Mouse (Mus musculus): ENCODE measurements around the gene Aebp2.

The Aebp2 gene

DNA sequence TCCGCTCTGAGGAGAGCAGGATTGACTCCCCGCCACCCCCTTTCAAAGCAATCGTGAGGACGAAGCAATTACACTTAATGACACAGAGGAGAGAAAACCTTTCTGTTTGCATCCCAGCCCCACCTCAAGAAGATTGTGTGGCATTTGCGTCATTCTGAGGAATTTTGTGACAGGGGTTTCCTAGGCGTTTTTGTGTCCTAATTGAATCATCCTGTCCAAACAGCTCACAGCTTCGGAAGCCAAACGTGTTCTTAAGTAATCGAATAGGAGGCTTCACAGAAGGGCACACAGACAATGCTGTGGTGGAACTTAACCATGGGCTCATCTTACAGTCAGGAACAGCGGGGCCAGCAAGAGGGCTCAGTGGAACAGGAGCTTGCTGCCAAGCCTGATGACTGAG, 15.9 kb upstream of the Aebp2 start:
- no peak for DNase-seq (ENCODE audit: low spot score)

DNA sequence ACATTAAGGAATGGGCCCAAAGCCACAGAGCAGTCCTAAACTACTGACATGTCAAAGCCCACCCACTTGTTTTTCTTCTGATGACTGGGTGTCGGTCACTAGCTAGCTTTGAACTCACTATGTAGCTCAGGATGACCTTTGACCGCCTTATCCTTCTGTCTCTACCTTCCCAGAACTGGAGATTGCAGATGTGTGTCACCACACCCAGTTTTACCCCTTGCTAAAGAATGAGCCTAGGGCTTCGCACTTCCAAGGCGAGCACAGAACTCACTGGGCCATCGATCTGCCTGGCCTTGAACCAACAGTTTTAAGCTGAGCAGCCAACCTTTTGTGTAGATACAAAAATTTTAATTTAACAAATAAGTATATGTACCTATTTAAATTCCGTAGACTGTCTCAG, 13.8 kb upstream of the Aebp2 start:
- no peak for DNase-seq (ENCODE audit: low spot score)

DNA sequence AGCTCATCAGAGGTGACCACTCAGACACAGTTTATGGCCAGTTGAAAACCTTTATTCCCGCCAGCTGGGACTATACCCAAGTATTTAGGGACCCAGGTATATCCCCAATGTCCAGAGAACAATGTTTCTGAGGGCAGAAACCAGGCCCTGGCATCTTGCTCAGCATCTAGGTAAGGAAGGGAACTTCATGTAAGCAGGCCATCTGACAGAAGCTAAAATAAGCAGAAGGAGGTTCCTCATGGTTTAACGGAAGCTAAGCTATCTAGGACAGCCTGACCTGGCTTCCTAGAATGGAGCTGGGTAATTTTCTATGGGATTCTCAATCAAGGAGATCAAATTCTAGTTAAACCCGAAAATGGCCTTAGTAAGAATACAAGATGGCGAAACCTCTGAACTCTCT, 12.9 kb upstream of the Aebp2 start:
- no peak for DNase-seq (ENCODE audit: low spot score)

DNA sequence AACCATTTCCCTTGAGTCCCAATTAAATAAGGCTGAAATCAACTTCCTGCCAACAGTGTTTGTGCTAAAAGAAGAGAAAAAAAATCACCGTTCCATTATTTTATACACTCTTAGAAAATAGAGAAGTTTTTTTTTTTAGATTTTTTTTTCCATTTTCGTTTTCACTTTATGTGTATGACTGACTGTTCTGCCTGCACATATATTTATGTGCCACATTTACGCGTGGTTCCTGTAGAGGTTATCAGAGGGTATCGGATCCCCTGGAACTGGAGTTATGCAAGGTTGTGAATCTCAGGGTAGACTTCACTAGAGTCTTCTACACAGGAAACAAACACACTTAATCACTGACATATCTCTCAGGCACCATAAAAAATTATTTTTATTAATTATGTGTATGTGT, 12.3 kb upstream of the Aebp2 start:
- no peak for DNase-seq (ENCODE audit: low spot score)

DNA sequence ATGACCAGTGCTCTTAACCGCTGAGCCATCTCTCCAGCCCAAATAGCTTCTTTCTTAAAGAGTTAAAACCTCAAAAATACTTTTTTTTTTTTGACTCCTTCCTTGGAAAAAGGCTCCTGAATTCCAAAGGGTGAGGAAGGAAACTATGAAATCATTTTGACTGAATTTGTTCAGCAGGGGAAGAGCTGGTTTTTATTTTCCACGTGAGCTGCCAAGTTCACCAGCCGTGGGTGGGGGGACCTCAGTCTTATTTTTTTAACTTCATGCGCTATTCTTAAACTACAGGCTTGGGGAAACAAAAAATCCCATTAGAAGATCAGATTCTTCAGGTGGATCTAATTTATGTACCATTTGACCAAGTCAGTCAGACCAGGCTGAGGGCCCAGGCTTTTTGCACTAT, 11.2 kb upstream of the Aebp2 start:
- DNase-seq (ENCODE audit: low spot score), result no peak

DNA sequence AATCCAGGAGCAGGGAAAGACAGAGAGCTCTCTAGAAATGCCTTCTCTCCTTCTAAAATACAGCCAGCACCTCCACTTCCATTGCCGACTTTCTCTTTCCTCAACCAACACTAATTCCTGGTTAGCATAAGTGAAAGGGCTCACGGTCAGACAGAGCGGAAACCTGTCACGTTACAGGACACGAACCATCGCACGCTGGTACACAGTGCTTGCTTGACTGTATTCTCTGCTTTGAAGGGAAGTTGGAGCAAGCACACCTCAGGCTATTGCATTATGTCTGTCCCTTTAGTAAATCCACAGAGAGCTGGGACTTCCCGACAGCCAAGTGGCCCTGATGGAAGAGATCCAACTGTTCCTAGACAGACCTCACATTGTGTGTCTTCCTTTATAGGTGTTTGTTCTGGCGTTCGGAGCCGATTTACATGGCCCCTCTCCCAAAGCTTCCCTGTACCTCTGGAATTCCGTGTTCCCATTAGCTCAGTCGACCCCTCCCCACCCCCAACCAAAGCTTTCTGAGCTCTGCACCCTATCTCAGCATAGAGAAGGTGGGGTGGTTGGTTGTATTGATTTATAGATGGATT, 10.5 kb upstream of the Aebp2 start:
- no peak for DNase-seq (ENCODE audit: low spot score)

DNA sequence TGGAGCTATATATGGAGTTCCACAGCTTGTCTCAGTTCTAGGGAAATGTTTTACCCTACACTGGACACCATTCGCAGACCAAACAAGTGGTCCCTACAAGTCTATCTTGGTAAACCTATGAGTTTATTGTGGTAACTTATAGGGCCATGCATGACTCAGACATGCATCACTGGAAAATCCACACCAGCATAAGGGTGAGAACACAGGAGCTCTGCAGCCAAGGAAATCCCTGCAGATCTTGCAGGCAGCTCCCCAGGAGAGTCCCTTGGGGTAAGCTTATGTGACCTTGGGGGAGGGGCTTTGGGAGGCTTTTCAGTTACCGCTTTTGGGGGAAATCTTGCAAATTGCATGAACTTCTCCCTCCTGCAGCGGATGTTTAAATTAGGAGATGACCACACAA, 8.6 kb upstream of the Aebp2 start:
- DNase-seq (ENCODE audit: low spot score), result no peak

DNA sequence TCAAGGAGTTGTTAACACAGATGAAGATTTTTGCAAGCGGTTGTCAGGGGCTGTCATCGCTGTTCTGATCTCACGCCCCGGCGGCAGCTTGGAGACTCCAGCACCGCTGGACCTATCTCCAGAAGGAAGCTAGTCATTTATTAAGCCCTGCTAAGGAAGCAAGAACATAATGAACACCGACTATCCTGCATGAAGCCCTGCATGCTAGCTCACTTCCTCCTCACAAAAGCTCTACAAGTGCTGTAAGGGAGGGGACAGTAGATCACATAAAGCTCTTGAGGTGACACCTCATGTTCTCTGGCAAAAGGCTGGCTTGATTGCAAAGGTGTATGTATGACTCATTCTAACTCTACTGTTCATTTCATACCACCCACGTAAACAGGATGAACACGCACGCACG, 7.8 kb upstream of the Aebp2 start:
- no peak for DNase-seq (ENCODE audit: low spot score)

DNA sequence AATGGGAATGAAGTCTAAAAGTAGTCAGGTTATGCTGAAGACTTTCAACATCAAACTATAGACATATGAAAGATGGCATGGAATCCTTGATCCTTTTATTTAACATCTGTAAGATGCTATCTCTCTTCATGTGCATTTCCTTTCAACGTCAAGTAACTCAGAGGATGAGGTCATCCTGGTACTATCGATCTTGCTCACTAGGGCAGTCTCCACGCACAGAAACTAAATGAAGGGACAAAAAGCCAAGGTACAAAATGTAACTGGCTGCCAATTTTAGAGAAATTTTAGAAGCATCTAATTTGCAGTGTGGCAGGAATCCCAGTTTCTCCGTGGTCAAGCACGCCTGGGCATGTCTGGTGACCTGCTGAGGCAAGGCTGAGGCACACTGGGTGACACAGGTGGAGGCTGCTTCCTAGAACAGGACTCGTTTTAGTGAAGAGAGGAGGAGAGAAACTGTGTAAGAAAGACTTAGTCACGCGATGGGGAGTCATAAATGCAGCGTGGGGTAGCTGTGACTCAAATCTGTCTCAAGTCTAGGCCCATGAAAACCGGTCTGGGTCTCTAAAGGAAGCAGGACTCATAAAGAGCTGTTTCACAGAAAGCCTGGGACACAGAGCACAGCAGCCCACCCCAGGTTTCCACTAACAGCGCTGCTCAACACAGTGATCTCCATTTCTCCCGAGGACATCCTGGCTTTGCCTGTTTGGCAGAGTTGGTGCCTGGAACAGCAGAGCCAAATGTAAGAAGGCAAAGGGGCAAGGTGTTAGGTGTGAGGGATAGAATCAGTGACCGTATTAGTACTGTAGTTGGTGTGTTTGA, 1.7 kb upstream of the Aebp2 start:
- no peak for DNase-seq (ENCODE audit: low spot score)

DNA sequence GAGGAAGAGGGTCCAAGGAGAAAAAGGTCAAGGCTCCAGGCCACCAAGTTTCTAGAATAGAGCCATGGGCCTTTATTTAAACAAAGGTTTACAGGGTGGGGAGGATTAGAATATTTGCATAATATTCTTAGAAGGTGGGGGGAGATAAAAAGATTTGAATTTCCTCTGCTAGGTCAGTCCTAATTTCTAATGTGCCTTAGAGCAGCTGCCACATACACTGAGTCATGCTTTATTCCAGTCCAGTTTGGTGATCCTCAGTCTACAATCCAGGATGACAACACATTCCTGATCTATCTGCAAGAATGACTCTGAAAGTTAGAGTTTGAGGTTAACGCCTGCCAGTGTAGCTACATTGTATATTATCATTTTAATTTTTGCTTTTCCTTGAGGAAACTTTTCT, 841 bp upstream of the Aebp2 start:
- no peak for DNase-seq (ENCODE audit: low spot score)

DNA sequence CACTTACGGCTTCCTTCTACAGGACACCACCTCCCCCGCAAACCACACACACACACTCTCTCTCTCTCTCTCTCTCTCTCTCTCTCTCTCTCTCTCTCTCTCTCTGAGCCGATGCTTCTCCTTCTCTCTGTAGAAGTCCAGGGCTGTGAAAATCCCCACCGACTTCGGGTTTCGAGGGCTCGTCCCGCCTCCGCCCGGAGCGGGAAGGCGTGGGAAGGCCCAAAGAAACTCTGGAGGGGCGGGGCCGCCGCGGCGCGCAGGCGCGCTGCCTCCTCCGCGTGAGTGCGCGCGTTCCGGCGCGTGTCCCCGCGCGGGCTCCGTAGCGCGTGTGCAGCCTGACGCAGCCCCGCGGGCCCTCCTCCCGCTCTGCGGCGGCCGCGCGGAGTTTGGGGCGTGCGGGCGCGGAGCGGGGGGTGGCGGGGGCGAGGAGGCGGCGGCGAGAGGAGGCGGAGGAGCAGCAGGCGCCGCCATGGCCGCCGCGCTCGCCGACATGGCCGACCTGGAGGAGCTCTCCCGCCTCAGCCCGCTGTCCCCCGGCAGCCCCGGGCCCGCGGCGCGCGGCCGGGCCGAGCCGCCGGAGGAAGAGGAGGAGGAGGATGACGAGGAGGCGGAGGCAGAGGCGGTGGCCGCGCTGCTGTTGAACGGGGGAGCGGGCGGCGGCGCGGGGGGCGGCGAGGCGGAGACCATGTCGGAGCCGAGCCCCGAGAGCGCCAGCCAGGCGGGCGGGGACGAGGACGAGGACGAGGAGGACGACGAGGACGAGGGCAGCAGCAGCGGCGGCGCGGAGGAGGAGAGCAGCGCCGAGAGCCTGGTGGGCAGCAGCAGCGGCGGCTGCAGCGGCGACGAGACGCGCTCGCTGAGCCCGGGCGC, 998 bp downstream of the Aebp2 start:
- peak; percentile 96 for DNase-seq (ENCODE audit: low spot score)

DNA sequence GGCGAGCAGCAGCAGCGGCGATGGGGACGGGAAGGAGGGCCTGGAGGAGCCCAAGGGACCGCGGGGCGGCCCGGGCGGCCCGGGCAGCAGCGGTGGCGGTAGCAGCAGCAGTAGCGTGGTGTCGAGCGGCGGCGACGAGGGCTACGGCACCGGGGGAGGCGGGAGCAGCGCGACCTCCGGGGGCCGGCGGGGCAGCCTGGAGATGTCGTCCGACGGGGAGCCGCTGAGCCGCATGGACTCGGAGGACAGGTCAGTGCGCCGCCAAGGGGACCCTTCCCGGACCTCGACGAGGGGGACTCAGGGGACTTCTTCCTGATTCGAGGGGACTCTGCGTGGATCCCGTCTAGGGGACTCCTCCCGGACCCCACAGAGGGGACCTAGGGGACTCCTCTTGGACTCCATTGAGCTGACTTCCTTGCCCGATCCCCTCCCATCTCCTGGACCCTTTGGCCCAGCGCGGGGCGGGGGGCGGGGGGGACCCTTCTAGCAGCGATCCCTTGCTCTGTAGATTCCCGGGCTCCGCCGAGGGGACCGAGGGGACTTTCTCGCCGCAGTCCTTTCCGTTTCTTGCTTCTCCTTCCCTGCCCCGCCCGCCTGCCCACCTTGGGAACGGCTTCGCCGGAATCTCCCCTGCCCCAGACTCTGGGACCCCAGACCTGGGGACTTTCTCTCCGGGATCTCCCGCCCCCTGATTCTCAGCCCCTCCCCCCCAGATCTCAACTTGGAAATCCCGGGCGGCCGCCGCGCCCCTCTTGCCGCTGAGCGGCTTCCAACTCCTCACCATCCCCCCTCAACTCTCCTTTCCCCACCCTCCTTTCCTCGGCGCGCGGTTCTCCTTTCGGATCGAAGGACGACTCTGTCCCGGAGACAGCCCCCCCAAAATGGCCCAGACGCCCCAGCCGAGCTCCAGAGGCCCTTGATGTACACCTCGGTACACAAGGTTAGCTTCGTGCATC, 1.9 kb downstream of the Aebp2 start:
- DNase-seq (ENCODE audit: low spot score), result peak; percentile 55

DNA sequence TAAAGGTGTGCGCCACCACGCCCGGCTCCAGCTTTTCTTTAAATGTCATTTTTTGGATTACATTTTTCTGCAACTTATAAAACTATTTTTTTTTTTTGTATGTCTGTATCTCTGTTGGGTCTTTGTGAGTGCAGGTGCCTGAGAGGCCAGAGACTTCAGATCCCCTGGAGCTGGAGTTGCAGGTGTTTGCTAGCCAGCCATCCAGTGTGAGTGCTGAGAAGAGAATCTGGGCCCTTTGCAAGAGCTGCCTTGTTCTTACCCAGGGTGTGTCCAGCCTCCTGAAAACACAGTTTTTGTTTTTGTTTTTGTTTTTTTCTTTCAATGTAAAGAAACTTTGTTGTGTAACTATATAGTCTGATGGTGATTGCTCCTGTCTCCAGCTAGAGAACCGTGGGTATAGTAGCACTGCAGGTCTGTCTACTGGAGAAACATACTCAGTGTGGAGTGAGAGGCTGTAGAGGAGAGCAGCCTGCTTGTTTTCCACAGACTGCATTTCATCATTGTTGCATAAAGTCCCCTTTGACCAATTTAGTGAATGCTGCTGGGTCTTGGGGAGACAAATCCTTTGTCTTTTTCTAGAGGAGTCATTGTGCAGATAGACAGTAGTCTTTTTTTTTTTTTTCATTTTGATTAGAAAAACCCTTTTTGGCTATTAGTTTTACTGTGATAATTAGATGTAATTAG, 6.9 kb downstream of the Aebp2 start:
- DNase-seq (ENCODE audit: low spot score), result no peak

DNA sequence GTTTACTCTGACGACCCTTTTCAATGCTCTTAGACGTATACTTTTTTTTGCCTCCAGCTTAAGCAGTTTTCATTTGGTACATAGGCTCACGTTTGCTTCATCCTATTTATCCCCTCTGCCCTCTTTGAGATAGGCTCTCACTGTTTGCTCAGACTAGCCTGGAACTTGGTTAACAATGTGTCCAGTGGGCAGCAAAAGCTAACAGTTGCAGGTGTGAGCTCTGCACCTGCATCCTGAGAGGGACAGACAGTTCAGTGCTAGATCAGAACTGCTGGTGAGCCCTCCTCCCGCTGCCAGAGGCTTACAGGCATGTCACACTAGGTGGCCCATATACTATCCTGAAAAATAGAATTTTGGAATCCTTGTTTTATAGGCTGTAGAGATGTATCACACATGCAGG, 7.8 kb downstream of the Aebp2 start:
- no peak for DNase-seq (ENCODE audit: low spot score)

DNA sequence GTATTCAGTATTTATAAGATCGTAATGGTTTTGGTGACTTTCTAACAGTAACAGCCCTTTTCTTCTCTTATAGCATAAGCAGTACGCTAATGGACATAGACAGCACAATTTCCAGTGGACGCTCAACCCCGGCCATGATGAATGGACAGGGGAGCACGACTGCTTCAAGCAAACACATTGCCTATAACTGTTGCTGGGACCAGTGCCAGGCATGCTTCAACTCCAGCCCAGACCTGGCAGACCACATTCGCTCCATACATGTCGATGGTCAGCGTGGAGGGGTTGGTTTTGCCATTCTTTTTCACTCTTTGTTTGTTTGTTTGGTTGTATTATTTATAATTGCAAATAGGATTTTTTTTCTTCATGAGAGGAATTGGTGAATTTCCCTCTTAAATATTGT, 11.2 kb downstream of the Aebp2 start:
- no peak for DNase-seq (ENCODE audit: low spot score)

DNA sequence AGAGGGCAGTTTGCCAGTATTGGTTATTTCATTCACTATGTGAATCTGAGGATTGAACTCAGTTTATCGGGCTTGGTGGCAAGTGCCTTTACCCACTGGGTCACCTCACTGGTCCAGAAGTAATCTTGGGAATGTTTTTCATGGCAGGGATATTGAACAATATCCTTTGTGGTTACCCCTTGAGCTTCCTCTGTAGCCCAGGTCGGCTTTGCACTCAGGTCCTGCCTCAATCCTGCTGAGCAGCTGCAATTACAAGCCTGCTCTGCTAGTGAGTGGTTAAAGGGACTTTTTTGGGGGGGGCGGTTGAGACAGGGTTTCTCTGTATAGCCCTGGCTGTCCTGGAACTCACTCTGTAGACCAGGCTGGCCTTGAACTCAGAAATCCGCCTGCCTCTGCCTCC, 13.8 kb downstream of the Aebp2 start:
- DNase-seq (ENCODE audit: low spot score), result no peak

DNA sequence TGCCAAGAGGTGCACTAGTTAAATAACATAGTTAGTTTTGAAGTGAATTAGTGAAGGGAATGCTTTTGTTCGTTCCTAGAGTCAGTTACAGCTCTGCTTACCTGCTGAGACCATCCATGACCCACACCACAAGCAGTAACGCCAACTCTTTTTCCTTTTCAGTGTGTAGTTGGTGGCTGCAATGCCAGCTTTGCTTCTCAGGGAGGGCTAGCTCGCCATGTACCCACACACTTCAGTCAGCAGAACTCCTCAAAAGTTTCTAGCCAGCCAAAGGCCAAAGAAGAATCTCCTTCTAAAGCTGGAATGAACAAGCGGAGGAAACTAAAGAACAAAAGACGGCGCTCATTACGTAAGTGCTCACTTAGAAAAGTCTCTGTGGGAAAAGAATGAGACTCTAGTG, 19.5 kb downstream of the Aebp2 start:
- no peak for DNase-seq (ENCODE audit: low spot score)

DNA sequence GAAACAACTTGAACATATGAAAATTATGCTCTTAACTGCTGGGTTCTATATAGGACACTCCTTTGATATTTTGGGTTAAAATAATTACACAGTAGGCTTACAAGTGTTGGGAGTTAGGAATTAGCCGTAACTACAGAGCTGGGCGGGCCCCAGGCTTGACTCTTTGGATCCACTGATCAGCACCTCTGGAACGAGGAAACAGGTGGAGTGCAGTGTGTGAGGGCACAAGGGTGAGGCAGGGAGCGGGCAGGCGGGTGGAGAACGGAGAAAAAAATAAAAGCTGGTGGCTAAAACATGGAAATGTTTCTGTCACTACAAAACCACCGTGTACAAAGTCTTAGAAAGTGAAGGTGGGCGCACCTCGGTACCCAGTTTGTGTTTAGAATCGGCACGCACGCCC, 20.2 kb downstream of the Aebp2 start:
- DNase-seq (ENCODE audit: low spot score), result no peak

DNA sequence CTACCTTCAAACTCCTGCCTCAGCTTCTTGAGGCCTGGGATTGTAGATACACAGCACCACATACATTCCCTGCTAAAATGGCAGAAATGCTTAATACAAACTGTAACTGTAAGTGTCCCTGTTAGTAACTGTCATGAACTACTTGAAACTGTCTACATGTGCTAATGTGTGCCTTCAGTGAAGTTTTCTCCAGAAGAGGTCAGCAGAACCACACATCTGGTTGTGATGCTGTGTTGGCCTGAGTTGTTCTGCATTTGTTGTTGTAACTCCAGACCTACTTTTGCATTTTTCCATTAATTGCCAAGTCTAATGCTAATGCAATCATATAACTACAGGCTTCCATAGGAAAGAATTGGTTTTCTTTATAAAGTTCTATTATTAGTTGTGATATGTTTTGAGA, 23.5 kb downstream of the Aebp2 start:
- no peak for DNase-seq (ENCODE audit: low spot score)

DNA sequence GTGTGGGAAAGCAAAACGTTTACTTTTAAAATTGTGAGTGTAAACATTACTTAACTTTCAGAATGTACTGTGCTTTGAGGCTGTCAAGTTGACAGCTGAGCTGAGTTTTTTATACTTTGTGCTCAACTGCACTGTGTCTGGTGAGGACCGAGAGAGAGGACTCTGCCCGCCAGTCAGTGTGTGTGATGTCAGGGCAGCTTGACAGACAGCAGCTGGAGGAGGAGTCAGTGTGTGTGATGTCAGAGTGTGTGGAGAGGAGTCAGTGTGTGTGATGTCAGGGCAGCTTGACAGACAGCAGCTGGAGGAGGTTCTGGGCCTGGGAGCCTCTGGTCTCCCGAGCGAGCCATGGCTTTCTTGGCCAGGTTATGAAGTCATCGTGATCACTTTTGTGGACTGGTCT, 24.4 kb downstream of the Aebp2 start:
- DNase-seq (ENCODE audit: low spot score), result no peak

DNA sequence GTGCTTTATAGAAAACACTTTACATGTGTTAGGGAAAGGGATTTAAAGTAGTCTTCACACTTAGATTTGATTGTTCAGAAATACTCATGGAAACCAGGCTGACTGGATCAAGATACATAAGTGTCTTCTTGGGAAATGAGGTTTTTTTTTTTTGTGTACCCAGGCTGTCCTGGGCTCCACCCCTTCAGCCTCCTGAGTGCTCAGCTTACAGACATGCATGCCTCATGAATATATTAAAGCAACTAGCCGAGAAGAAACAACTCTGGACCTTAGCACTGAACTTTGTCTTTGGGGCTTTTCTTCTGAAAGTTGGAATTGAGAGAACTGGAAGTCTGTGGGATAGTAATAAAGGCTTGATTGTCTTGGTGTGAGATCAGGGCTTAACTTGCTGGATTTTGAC, 27.3 kb downstream of the Aebp2 start:
- no peak for DNase-seq (ENCODE audit: low spot score)
